In genomic region chrX:48984451-48984850, GRCm38 (mm10) we compare ENCODE assay signal across 19 mouse cellular contexts.
"Had no signal": no experiment of that assay in that cellular context is flagged by ENCODE, and none has a peak within 500 bp of the region (broad histone marks: within the 10 kb centered on the region; RNA-seq: fewer than 3 reads in every experiment).

No protein-coding gene starts in this region.

- H3K4me2 ChIP-seq: lung, embryonic 15.5 days; midbrain, embryonic 12.5 days; midbrain, embryonic 15.5 days; neural tube, embryonic 12.5 days; neural tube, embryonic 15.5 days had no signal

- H3K4me3 ChIP-seq: layer of hippocampus, adult 2 months; lung, embryonic 15.5 days; megakaryocyte, embryonic 14.5 days; midbrain, embryonic 12.5 days; midbrain, embryonic 15.5 days; neural tube, embryonic 12.5 days; neural tube, embryonic 15.5 days had no signal

- H3K4me1 ChIP-seq: lung, embryonic 15.5 days; megakaryocyte, embryonic 14.5 days; midbrain, embryonic 12.5 days; midbrain, embryonic 15.5 days; neural tube, embryonic 12.5 days; neural tube, embryonic 15.5 days had no signal

- H3K36me3 ChIP-seq: lung, embryonic 15.5 days; midbrain, embryonic 12.5 days; midbrain, embryonic 15.5 days; neural tube, embryonic 12.5 days; neural tube, embryonic 15.5 days had no signal

- H3K9ac ChIP-seq: lung, embryonic 15.5 days; midbrain, embryonic 12.5 days; midbrain, embryonic 15.5 days; neural tube, embryonic 12.5 days; neural tube, embryonic 15.5 days had no signal

- H3K27ac ChIP-seq: kidney, postnatal 0 days; layer of hippocampus, adult 2 months; lung, embryonic 15.5 days; midbrain, embryonic 12.5 days; midbrain, embryonic 15.5 days; neural tube, embryonic 12.5 days; neural tube, embryonic 15.5 days had no signal

- ATAC-seq: intestine, postnatal 0 days; midbrain, embryonic 15.5 days had no signal

- H3K9me3 ChIP-seq: lung, embryonic 15.5 days; megakaryocyte, embryonic 14.5 days; midbrain, embryonic 12.5 days; midbrain, embryonic 15.5 days; neural tube, embryonic 12.5 days; neural tube, embryonic 15.5 days had no signal

- DNase-seq: kidney, adult 2 months; kidney, postnatal 25 days; layer of hippocampus, adult 9-11 months; lung, adult 18-20 months; lung, postnatal 10 days; lung, postnatal 36 days; right cerebral cortex, adult 18-20 months; right cerebral cortex, postnatal 14 days; right cerebral cortex, postnatal 4 days; thymus, postnatal 25 days had no signal

- H3K27me3 ChIP-seq: lung, embryonic 15.5 days; midbrain, embryonic 12.5 days; midbrain, embryonic 15.5 days; neural tube, embryonic 12.5 days; neural tube, embryonic 15.5 days had no signal
